Mouse (Mus musculus) gastrocnemius, adult 18-20 months (tissue): ENCODE results near the gene Mcu. TPM values are rescaled to one million over a fixed set of nuclear protein-coding genes. Genes with fewer than 3 reads are reported as not detected.

Experiments used
- DNase-seq: peaks from one replicate; pipeline ENCODE4 v3.0.0; 2021; ENCODE audit warnings: low spot score
- total RNA-seq, 2 experiments: library from RNA; stranded (reverse); gene quantifications; 2 replicates each; pipeline ENCODE4 v1.2.3; 2021

Mcu gene
- total RNA-seq, 2 experiments from 2014 or later, result 39.8 to 44.3 TPM

GRCm38 (mm10) chr10:59430701-59431218, 185.7 kb downstream of the Mcu start:
- no peak for DNase-seq

- no peak for DNase-seq
These were observed 186.9 kb downstream of the Mcu start for GRCm38 (mm10) chr10:59429448-59430135.

- DNase-seq, result no peak
These were observed 190.1 kb downstream of the Mcu start for GRCm38 (mm10) chr10:59426371-59426770.

- peak; percentile 44 for DNase-seq
These were observed 191.1 kb downstream of the Mcu start for GRCm38 (mm10) chr10:59425369-59425768.

- DNase-seq, result no peak
These were observed 192.0 kb downstream of the Mcu start for GRCm38 (mm10) chr10:59424453-59424852.

GRCm38 (mm10) chr10:59419516-59419915, 197.0 kb downstream of the Mcu start:
- no peak for DNase-seq

- DNase-seq, result no peak
These were observed 199.9 kb downstream of the Mcu start for GRCm38 (mm10) chr10:59416623-59417022.

GRCm38 (mm10) chr10:59413711-59414110, 202.8 kb downstream of the Mcu start:
- DNase-seq, result no peak

GRCm38 (mm10) chr10:59410264-59410663, 206.2 kb downstream of the Mcu start:
- DNase-seq, result no peak

- DNase-seq, result no peak
These were observed 208.0 kb downstream of the Mcu start for GRCm38 (mm10) chr10:59408499-59408898.

- no peak for DNase-seq
These were observed 212.7 kb downstream of the Mcu start for GRCm38 (mm10) chr10:59403793-59404149.

- DNase-seq, result no peak
These were observed 213.3 kb downstream of the Mcu start, which contains the start of gene Pla2g12b for GRCm38 (mm10) chr10:59402899-59403792. TSS of gene Pla2g12b (plus strand) at chr10:59403660.

Other genes with a start within 250 kb of the Mcu start
- gene Gm10273, start 221.1 kb downstream of the Mcu start, total RNA-seq, result 100 to 1,000 TPM; 113 to 128 TPM
- not detected for gene Pla2g12b, start 213.0 kb downstream of the Mcu start, total RNA-seq
- not detected for gene Oit3, start 174.9 kb downstream of the Mcu start, total RNA-seq
- gene Gm10322, start 629 bp downstream of the Mcu start, total RNA-seq, result not detected
- gene Micu1, start 85.8 kb upstream of the Mcu start, total RNA-seq, result 10 to 100 TPM; 55.9 to 61.3 TPM